Mouse (Mus musculus): ENCODE measurements around the gene Fgg. TPM values are rescaled to one million over a fixed set of nuclear protein-coding genes. Genes with fewer than 3 reads are reported as not detected.

Gene Fgg
- not detected in 2 replicates for polyA plus RNA-seq (2012)

DNA sequence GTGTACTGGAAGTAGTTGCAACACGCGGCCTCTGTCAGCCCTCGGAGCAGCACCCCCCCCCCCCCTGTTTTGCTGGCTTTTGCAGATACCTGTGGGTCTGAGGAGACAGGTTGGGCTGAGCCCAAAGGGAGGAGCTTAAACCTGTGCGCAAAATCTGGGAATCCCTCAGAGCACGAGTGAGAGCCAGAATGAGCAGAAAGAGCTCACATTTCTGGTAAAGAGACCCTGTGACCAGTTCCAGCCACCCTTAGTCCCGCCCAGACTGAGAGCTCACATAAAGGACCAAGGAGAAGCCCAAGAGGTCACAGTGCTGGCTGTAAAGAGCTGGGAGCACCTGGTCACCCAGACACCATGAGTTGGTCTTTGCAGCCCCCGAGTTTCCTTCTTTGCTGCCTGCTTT lies at the start of gene Fgg:
Gene Fgg, plus strand, starts transcription at position 168 of the 400 bp plus-strand sequence.
- TF ChIP-seq GATA1 (IDR thresholded peaks at IDR 0.05; ENCODE audit: low read length): no peak

- no peak for TF ChIP-seq GATA1 (IDR thresholded peaks at IDR 0.05; ENCODE audit: low read length)
Observed at GRCm38 (mm10) chr3:82971046-82971445, 36.5 kb upstream of the Fgg start.

DNA sequence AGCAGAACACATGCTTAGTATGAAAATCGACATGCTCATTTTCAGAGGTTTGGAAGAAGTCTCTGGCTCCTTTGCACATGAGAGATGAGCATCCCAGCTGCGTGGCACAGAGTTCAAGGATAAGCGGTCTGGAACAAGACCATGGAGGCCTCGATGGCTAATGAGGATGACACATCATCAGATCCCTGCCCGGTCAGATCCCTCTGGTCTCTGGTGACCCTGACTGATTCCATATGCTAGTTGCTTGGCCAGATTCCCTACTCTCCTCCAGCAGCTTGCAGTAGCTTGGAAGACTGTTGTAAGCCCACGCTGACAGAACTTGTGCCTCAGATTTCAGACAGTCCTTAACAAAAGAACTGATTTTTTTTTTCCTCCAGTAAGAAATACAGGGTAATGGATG lies 26.7 kb upstream of the Fgg start:
- TF ChIP-seq GATA1 (IDR thresholded peaks at IDR 0.05; ENCODE audit: low read length): no peak

DNA sequence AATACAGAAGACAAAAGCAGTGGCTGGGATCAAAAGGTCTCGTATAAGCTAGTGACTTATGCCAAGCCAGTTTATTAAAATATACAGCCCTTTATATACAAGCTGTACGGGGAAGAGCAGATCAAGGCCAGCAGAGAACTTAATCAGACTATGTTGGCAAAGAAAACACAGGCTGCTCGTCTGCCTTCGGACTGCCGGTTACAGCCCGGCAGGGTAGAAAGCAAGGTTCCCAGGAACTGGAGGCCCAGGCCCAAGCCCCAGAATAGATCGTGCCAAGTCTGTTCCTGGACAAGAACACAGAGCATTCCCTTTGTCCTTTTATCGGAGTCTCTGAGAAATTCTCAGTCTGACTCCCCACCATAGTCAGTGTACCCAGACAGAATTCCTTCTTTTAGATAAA lies 25.7 kb upstream of the Fgg start:
- TF ChIP-seq GATA1 (IDR thresholded peaks at IDR 0.05; ENCODE audit: low read length): no peak

DNA sequence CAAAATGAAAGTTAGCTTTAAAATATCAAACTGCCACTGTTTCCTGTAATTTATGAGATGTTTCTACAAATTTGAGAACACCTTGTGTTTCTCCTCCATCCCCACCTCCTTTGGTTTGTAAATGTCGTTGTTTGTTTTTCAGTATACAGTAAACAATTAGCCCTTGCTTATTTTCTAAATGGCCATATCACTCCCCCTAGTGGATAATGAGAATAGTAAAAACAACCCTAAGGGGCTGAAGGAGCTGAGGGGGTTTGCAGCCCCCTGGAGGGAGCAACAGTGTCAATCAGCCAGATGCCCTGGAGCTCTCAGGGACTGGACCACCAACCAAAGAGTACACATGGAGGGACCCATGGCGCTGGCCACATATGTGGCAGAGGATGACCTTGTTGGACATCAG lies 22.7 kb upstream of the Fgg start:
- no peak for TF ChIP-seq GATA1 (IDR thresholded peaks at IDR 0.05; ENCODE audit: low read length)

DNA sequence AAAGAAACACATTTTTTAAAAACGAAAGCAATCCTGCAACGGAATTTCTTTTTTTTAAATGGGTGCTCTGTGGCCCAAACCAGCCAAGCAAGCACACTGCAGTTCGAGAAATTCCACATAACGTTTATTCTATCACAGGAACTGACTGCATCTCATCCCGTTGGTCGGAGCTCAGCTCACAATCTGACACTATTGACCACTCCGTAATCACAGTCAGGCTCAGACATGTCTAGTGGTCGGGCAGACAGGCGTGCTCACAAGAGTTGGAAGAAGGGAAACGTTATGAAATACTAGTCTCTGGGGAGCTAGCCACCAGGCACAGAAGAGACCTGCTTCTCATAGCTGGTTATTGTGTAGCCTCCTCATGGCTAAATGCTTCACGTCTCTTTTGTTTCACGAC lies 15.6 kb upstream of the Fgg start:
- TF ChIP-seq GATA1 (IDR thresholded peaks at IDR 0.05; ENCODE audit: low read length): no peak

- TF ChIP-seq GATA1 (IDR thresholded peaks at IDR 0.05; ENCODE audit: low read length): no peak
Observed at GRCm38 (mm10) chr3:82992956-82993355, 14.6 kb upstream of the Fgg start.

DNA sequence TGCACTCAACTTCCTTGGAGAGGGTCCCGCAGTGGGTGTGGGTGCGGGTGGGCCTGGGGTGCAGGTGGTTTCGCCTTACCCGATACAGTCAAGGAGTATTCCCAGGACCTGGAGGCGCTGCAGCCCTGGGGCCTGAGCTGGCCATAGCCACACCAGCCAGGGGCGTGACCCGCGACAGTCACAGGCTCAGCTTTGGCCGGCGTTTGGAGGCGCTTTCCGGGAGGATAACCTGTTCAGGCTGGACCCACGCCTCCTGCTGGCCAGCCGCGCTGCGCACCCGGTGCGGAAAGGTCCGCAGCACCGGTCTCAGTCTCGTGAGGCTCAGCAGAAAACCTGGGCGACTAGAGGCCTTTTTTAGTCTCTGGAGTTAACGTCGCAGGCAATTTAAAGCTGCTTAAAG lies 12.2 kb upstream of the Fgg start:
- no peak for TF ChIP-seq GATA1 (IDR thresholded peaks at IDR 0.05; ENCODE audit: low read length)

DNA sequence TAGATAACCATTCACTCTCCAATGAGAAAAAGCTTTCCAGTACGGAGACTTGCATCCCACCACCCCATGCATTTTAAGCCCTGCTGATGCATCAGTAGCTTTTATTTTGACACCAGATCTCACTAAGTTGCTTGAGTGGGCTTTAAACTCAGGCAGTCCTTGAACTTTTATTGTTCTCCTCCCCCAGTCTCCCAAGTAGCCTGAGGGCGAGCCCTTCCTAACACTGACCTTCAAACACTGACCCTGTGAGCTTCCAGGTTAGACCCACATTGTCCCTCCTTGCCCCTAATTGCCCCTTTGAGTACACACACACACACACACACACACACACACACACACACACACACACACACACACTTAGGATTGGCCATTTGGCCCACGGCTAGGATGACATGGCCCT lies 10.9 kb upstream of the Fgg start:
- no peak for TF ChIP-seq GATA1 (IDR thresholded peaks at IDR 0.05; ENCODE audit: low read length)

DNA sequence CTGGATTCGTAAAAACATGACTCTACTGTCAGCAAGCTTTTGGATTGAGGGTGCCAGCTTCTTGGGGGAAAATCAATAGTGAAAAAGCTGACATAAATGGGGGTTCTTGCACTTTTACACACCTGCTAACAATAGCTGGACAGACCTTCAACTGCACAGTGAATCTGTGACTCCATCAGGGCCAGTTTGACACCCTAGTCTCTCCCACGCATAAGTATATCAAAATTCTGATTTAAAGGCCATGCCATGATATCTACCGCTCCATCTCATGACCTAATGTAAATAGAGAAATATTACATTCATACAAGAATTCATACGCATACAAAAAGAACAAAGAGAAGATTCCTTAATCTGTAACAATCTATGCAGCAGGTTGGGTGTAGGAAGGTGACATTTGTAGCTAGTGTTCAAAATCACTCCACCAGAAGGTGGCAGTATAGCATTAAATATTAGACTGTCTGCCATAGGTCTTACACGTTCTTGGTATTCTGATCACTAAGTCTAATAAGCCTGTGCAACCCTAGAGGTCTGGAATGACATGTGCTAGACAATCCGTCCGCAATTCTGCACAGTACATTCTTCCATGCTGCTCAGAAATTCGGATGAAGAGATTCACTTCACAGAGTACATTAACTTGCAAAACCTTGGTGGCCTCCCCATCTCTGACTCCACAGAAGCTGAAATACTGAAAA lies 8.6 kb upstream of the Fgg start:
- TF ChIP-seq GATA1 (IDR thresholded peaks at IDR 0.05; ENCODE audit: low read length): no peak

DNA sequence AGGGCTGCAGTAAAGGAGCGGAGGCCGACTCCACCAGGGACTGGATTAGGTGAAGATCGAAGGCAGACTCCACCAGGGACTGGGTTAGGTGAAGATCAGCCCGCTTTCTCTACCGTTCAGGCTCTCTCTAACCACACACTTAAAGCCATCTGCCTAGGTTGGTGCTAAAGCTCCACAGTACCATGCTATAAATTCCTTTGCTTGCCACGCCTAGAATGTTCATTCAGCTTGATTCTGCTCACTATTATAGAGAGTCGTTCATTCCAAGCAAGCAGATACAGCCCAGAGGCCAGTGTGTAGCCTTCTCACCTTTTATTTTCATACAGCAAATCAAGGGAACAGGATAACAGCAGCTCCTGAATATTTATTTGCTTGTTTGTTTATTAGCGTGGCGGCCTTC lies 7.5 kb upstream of the Fgg start:
- TF ChIP-seq GATA1 (IDR thresholded peaks at IDR 0.05; ENCODE audit: low read length): no peak

DNA sequence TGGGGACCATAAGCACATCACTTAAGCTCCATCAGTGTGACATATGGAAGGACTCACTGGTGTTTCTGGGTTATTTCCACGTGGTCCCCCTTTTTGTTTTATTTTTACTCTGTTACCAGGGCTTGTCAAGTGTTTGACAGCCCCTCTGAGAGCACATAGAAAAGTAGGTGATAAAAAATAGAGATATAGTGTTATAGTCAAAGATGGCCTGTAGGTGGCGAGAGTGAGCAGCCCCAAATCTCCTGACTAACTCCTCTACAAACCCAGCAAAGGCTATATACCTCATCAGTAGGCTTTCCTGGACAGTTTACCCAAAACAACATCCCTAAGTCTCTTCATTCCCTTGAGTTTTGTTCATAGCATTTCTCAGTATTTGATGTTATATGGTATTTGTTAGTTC lies 5.3 kb upstream of the Fgg start:
- TF ChIP-seq GATA1 (IDR thresholded peaks at IDR 0.05; ENCODE audit: low read length): no peak

DNA sequence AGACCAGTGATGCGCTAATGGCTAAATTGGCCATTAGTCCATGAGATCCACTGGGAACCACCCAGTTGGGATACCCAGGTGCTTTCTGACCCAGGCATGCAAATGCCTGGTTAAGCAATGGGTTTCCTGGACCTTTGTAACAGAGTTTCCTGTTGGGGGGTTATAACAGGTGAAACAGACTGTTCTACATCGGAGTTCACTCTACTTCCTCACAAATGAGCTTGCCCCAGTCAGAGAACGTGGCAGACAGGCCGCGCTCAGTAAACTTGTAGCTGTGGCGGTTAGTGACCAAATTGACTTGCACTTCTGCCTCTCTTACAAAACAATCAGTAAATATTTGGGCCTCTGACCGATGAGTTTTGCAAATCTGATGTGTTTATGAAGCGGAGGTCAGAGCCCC lies 4.5 kb upstream of the Fgg start:
- TF ChIP-seq GATA1 (IDR thresholded peaks at IDR 0.05; ENCODE audit: low read length): no peak

DNA sequence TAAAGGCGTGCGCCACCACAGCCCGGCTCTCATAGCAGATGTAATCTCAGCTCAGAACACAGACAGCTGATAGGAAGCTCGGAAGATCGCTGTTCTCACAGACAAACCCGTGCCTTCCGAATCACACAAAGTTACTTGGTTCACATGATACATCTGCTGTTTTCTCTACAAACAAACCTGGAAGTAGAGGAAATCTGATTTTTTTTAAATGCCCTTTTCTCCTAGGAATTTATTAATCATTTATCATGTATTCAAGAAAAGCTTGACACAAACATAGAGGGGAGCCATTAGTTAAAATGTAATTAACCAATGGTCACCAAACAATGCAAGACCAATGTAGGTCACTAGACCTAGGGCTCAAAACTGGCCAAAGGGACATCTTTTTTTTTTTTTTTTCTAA lies 2.7 kb upstream of the Fgg start:
- TF ChIP-seq GATA1 (IDR thresholded peaks at IDR 0.05; ENCODE audit: low read length): no peak

DNA sequence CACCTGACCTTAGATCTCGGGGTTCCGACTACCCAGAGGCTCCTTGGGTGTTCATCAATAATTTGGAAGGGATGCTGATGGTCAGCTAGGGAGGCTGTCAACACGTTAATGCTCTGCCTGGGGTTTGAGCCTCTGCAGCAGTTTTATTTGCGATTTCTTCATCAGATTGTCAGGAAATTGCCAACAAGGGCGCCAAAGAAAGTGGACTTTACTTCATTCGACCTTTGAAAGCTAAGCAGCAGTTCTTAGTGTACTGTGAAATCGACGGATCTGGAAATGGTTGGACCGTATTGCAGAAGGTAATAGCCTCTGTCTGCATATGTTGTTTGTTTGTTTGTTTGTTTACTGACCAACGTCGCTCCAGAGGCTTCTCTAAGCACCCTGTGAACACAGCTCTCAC lies 2.8 kb downstream of the Fgg start:
- TF ChIP-seq GATA1 (IDR thresholded peaks at IDR 0.05; ENCODE audit: low read length): no peak

DNA sequence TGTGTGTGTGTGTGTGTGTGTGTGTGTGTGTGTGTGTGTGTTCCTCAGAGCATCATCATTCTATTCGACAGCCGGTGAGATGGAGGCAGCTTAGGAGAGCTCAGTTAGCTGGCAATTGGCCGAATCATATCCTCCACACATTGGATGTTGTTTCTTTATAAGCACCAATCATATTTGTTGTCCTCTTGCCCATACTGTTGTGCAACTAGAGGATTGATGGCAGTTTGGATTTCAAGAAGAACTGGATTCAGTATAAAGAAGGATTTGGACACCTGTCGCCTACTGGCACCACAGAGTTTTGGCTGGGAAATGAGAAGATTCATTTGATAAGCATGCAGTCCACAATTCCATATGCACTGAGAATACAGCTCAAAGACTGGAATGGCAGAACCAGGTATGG lies 3.6 kb downstream of the Fgg start:
- no peak for TF ChIP-seq GATA1 (IDR thresholded peaks at IDR 0.05; ENCODE audit: low read length)

DNA sequence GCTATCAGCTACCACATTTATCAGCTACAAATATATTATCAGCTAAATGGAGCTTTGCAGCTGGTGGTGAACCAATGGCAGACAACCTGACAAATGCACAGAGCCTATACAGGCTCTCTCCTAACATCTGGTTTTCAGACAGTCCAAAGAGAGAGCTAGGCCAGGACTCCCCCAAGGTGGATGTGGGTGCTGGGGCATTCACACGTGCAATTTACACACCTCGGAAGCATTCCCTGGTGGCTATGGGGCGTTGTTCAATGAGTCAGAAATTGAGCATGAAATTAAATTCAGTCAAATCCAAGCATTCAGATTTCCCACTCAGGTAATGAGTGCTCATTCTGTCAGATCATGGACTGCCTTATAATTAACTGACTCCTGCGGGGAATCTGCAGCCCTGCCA lies 4.0 kb downstream of the Fgg start:
- no peak for TF ChIP-seq GATA1 (IDR thresholded peaks at IDR 0.05; ENCODE audit: low read length)

DNA sequence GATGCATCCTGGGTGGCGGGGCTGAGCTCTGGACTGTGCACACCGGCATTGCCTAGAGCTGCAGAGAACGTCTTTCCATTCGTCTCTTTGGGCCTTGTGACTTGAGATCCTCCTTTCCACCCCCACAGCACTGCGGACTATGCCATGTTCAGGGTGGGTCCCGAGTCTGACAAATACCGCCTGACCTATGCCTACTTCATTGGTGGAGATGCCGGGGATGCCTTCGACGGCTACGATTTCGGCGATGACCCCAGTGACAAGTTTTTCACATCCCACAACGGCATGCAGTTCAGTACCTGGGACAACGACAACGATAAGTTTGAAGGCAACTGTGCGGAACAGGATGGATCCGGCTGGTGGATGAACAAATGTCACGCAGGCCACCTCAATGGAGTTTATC lies 5.1 kb downstream of the Fgg start:
- no peak for TF ChIP-seq GATA1 (IDR thresholded peaks at IDR 0.05; ENCODE audit: low read length)
